Mouse (Mus musculus) myocyte (in vitro differentiated cells): ENCODE measurements at regions not wholly inside any gene's neighbourhood (a gene's known extent, or its start where the extent isn't known, plus 50 kb on each side); places are given as distances from the start of the nearest gene placed in this dataset.

Experiments
- E2F4 ChIP-seq: IDR thresholded peaks from one replicate; pipeline ENCODE4 v1.6.1; 2011; ENCODE audit warnings: mild to moderate bottlenecking, control low read depth, moderate library complexity; ENCODE audit not compliant: insufficient read depth
- POLR2A ChIP-seq: IDR thresholded peaks from one replicate; pipeline ENCODE4 v1.6.1; 2011; ENCODE audit warnings: low read depth, mild to moderate bottlenecking, control low read depth, moderate library complexity; ENCODE audit not compliant: insufficient read length

GRCm38 (mm10) chr16:39532770-39533169 is 451.4 kb upstream of the Lsamp start:
- no peak for TF ChIP-seq E2F4
- no peak for TF ChIP-seq POLR2A
